Mouse (Mus musculus) B cell, adult (primary cell): ENCODE data around the gene Ppargc1a. TPM values are rescaled to one million over a fixed set of nuclear protein-coding genes. Genes with fewer than 3 reads are reported as not detected.

Experiments
- total RNA-seq: library from RNA; stranded (reverse); gene quantifications from 4 replicates; pipeline ENCODE4 v1.2.4, GENCODE M21; 2023; ENCODE audit not compliant: inconsistent age

The Ppargc1a gene
- 2.8 to 7.4 TPM (median 3.4 TPM) in 4 replicates for total RNA-seq

DNA sequence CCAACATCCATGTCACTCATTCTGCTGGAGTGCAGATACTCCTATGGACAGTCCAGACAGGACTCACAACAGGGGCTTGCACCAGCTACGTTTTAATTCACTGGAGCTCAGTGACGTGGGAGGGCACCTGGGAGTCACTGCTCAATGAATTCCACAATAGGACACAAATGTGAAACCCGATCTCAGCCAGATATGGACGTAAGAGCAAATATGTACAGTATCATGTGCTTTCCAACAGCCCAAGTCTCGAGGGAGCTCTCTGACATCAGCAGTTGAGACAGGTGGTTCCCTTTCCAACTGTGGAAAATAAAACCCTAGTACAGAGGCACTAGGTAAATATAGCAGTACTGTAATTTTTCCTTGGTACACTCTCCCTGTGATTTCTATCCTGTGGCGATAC, at the start of gene Ppargc1a:
Gene Ppargc1a (minus strand): TSS at position 68 of the 400 bp plus-strand sequence.

